Mouse (Mus musculus): ENCODE results near the gene March9. TPM values are rescaled to one million over a fixed set of nuclear protein-coding genes. Genes with fewer than 3 reads are reported as not detected.
A peak's percentile ranks its signal among the peaks of the same experiment; 100 is the strongest.
"Not testable (repeated sequence)": the region's sequence is repeated elsewhere in the genome, so short reads cannot be mapped to it uniquely, and the experiment has no call there.

The March9 gene
- polyA plus RNA-seq, 1 experiment from 2014 or later: 1.5 TPM

DNA sequence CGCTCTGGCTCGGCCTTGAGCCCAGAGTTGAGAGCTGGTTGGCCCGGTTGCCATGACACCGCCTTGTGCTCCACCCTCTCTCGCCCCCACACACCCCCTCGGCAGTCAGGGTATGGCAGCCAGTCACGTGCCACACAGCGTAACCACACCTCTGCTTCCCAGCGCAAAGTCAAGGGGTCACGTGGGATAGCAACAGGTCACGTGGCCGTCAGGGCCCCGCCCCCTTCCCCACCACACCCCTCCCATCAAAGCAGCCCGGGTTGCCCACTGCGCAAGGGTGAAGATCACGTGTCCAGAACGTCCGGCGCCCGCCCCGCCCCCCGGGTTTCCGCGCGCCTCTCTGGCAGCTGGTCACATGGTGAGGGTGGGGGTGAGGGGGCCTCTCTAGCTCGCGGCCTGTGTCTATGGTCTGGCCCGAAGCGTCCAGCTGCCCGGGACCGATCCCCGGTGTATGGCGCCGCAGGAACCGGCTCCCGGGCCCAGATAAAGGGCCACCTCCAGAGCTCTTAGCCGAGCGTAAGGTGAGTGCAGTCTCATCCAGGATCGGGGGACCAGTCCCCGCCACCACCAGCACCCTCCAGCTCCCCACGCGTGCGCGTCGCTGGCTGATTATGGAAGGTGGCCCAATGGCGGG, 3.4 kb upstream of the March9 start, which contains the start of gene Cdk4:
Gene Cdk4 (plus strand): TSS at position 296 of the 634 bp plus-strand sequence.
- peak within 1 kb of the TSS; percentile 84 for H3K4me3 ChIP-seq (ENCODE audit: low read depth, low read length)
- DNase-seq (ENCODE audit: low spot score) (peak; percentile 99), ATAC-seq (replicated peaks; ENCODE audit: insufficient number of reproducible peaks, low FRiP score, low TSS enrichment, low read depth) (peak; percentile 85)
- WGBS: under 1% methylated on average over 46 of the region's 46 CpGs
- H3K4me1 ChIP-seq (ENCODE audit: control insufficient read depth, insufficient read depth, low read length): peaks cover 2% of the 10 kb centered on the region; the same call in 1 of the 2 replicates
- H3K4me2 ChIP-seq (ENCODE audit: low read depth, low read length): peak within 1 kb of the TSS; percentile 73
- peaks cover 24% of the 10 kb centered on the region for H3K36me3 ChIP-seq (replicated peaks; ENCODE audit: control insufficient read depth, insufficient read depth, low read depth, low read length)
- H3K27ac ChIP-seq (replicated peaks; ENCODE audit: low read depth, low read length): peak within 1 kb of the TSS; percentile 81
- H3K27me3 ChIP-seq (ENCODE audit: control insufficient read depth, insufficient read depth, low read length): peaks cover 12% of the 10 kb centered on the region
- H3K9ac ChIP-seq (replicated peaks; ENCODE audit: low read length): peak within 1 kb of the TSS; percentile 98
- H3K9me3 ChIP-seq (replicated peaks; ENCODE audit: control insufficient read depth, low read length): no peaks in the 10 kb centered on the region

DNA sequence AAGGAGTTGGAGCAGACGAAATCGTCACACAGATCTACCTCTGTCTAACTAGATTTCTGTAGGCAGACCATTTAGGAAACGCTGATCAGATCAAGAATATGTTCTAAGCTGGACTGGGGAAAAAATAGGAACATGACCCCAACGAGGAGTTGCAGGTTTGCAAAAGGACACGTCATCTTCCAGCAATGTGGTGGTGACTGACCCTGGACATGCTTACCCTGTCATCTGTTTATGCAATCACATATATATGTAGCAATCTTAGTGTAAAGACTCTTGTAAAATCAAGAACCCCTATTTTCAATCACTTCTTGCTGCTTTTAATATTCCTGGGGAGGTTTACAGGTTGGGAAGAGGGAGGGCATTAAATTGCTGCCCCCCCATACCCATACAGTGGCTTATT, 2.5 kb upstream of the March9 start:
- no peak overlapping the region for H3K4me2 ChIP-seq (ENCODE audit: low read depth, low read length)
- 81% methylated on average over 5 of the region's 5 CpGs for WGBS
- ATAC-seq (replicated peaks; ENCODE audit: insufficient number of reproducible peaks, low FRiP score, low TSS enrichment, low read depth) (no peak), DNase-seq (ENCODE audit: low spot score) (no peak)
- no peak overlapping the region for H3K27ac ChIP-seq (replicated peaks; ENCODE audit: low read depth, low read length)
- H3K27me3 ChIP-seq (ENCODE audit: control insufficient read depth, insufficient read depth, low read length): peaks cover 12% of the 10 kb centered on the region
- no peaks in the 10 kb centered on the region for H3K9me3 ChIP-seq (replicated peaks; ENCODE audit: control insufficient read depth, low read length)
- no peak overlapping the region for H3K9ac ChIP-seq (replicated peaks; ENCODE audit: low read length)
- peaks cover 2% of the 10 kb centered on the region; the same call in 1 of the 2 replicates for H3K4me1 ChIP-seq (ENCODE audit: control insufficient read depth, insufficient read depth, low read length)
- H3K36me3 ChIP-seq (replicated peaks; ENCODE audit: control insufficient read depth, insufficient read depth, low read depth, low read length): peaks cover 19% of the 10 kb centered on the region
- no peak overlapping the region for H3K4me3 ChIP-seq (ENCODE audit: low read depth, low read length)

GRCm38 (mm10) chr10:127062101-127062500, 2.1 kb upstream of the March9 start:
- not testable (repeated sequence) for H3K9ac ChIP-seq (replicated peaks; ENCODE audit: low read length); H3K4me1 ChIP-seq (ENCODE audit: control insufficient read depth, insufficient read depth, low read length); H3K9me3 ChIP-seq (replicated peaks; ENCODE audit: control insufficient read depth, low read length); DNase-seq (ENCODE audit: low spot score); H3K4me3 ChIP-seq (ENCODE audit: low read depth, low read length); H3K4me2 ChIP-seq (ENCODE audit: low read depth, low read length); H3K27ac ChIP-seq (replicated peaks; ENCODE audit: low read depth, low read length); ATAC-seq (replicated peaks; ENCODE audit: insufficient number of reproducible peaks, low FRiP score, low TSS enrichment, low read depth)
- peaks cover 20% of the 10 kb centered on the region for H3K36me3 ChIP-seq (replicated peaks; ENCODE audit: control insufficient read depth, insufficient read depth, low read depth, low read length)
- WGBS: 88% methylated on average over 4 of the region's 4 CpGs
- H3K27me3 ChIP-seq (ENCODE audit: control insufficient read depth, insufficient read depth, low read length): peaks cover 12% of the 10 kb centered on the region

DNA sequence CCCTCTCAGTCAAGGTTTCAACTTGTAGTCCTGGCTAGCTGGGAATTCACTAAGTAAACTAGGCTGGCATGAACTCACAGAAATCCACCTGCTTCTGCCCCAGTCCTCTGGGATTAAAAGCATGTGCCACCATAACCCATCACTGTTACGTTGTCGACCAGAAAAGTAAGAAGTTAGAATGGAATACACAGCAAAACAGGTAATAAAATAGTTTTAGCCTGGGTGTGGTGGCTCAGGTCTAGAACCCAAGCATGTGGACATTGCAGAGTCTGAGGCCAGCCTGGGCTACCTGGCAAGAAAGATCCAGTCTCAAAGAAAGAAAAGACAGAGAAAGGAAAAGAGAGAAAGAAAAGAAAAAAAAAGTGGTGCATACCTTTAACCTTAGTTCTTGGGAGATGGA, 1.5 kb upstream of the March9 start:
- Histone ChIP-seq H3K36me3 (replicated peaks; ENCODE audit: control insufficient read depth, insufficient read depth, low read depth, low read length) (peaks cover 16% of the 10 kb centered on the region), H3K4me1 (ENCODE audit: control insufficient read depth, insufficient read depth, low read length) (peaks cover 2% of the 10 kb centered on the region; the same call in 1 of the 2 replicates), H3K4me3 (ENCODE audit: low read depth, low read length) (no peak overlapping the region), H3K9me3 (replicated peaks; ENCODE audit: control insufficient read depth, low read length) (no peaks in the 10 kb centered on the region), H3K9ac (replicated peaks; ENCODE audit: low read length) (no peak overlapping the region), H3K27me3 (ENCODE audit: control insufficient read depth, insufficient read depth, low read length) (peaks cover 12% of the 10 kb centered on the region), H3K27ac (replicated peaks; ENCODE audit: low read depth, low read length) (no peak overlapping the region), H3K4me2 (ENCODE audit: low read depth, low read length) (no peak overlapping the region)
- WGBS: 67% methylated on average over 2 of the region's 2 CpGs
- ATAC-seq (replicated peaks; ENCODE audit: insufficient number of reproducible peaks, low FRiP score, low TSS enrichment, low read depth) (no peak), DNase-seq (ENCODE audit: low spot score) (no peak)

- no peak overlapping the region for H3K9ac ChIP-seq (replicated peaks; ENCODE audit: low read length)
- H3K27ac ChIP-seq (replicated peaks; ENCODE audit: low read depth, low read length): no peak overlapping the region
These were observed 1.1 kb upstream of the March9 start for GRCm38 (mm10) chr10:127061085-127061484.

GRCm38 (mm10) chr10:127059174-127059967, 613 bp downstream of the March9 start:
- Histone ChIP-seq H3K4me2 (ENCODE audit: low read depth, low read length) (peak overlapping the region; percentile 98), H3K27ac (replicated peaks; ENCODE audit: low read depth, low read length) (peak overlapping the region; percentile 56; the same call in 1 of the 2 replicates), H3K9me3 (replicated peaks; ENCODE audit: control insufficient read depth, low read length) (no peaks in the 10 kb centered on the region), H3K9ac (replicated peaks; ENCODE audit: low read length) (peak overlapping the region; percentile 84), H3K4me3 (ENCODE audit: low read depth, low read length) (peak overlapping the region; percentile 85), H3K4me1 (ENCODE audit: control insufficient read depth, insufficient read depth, low read length) (0 out of 2 replicates have a peak, but pooled peaks cover 2% of the 10 kb centered on the region), H3K36me3 (replicated peaks; ENCODE audit: control insufficient read depth, insufficient read depth, low read depth, low read length) (peaks cover 4% of the 10 kb centered on the region), H3K27me3 (ENCODE audit: control insufficient read depth, insufficient read depth, low read length) (peaks cover 12% of the 10 kb centered on the region)
- DNase-seq (ENCODE audit: low spot score) (peak; percentile 34), ATAC-seq (replicated peaks; ENCODE audit: insufficient number of reproducible peaks, low FRiP score, low TSS enrichment, low read depth) (0 out of 2 replicates have a peak, but pooled peaks have one; percentile 1)
- under 1% methylated on average over 42 of the region's 92 CpGs for WGBS

More at GRCm38 (mm10) chr10:127061085-127061484, 1.1 kb upstream of the March9 start:
- no peak for ATAC-seq (replicated peaks; ENCODE audit: insufficient number of reproducible peaks, low FRiP score, low TSS enrichment, low read depth)
- no peaks in the 10 kb centered on the region for H3K9me3 ChIP-seq (replicated peaks; ENCODE audit: control insufficient read depth, low read length)
- DNase-seq (ENCODE audit: low spot score): no peak
- no peak overlapping the region for H3K4me2 ChIP-seq (ENCODE audit: low read depth, low read length)
- WGBS: 36% methylated on average over 5 of the region's 5 CpGs
- H3K36me3 ChIP-seq (replicated peaks; ENCODE audit: control insufficient read depth, insufficient read depth, low read depth, low read length): peaks cover 13% of the 10 kb centered on the region
- H3K4me3 ChIP-seq (ENCODE audit: low read depth, low read length): no peak overlapping the region
- H3K27me3 ChIP-seq (ENCODE audit: control insufficient read depth, insufficient read depth, low read length): peaks cover 12% of the 10 kb centered on the region
- H3K4me1 ChIP-seq (ENCODE audit: control insufficient read depth, insufficient read depth, low read length): 0 out of 2 replicates have a peak, but pooled peaks cover 2% of the 10 kb centered on the region

DNA sequence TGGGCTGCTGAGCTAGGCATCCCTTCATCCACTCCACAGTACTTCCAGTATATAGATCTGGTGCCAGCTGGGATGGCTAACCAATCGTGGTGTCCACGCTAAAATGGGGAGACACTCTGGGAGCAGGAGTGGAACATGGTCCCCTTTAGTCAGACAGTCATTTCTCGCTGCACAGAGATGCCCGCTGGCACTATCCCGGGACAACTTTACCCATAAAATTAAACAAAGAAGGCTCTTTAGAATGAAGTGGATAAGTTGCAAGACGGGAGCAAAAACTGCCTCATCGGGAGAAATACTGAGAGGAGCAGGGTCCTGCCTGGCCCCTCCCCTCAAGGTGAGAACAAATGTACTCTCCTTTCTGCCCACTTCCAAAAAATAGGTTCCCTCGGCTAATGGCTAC, 1.3 kb downstream of the March9 start:
- H3K9ac ChIP-seq (replicated peaks; ENCODE audit: low read length): peak overlapping the region; percentile 4; the same call in 1 of the 2 replicates
- ATAC-seq (replicated peaks; ENCODE audit: insufficient number of reproducible peaks, low FRiP score, low TSS enrichment, low read depth) (no peak), DNase-seq (ENCODE audit: low spot score) (no peak)
- peaks cover 12% of the 10 kb centered on the region for H3K27me3 ChIP-seq (ENCODE audit: control insufficient read depth, insufficient read depth, low read length)
- H3K27ac ChIP-seq (replicated peaks; ENCODE audit: low read depth, low read length): no peak overlapping the region
- H3K4me1 ChIP-seq (ENCODE audit: control insufficient read depth, insufficient read depth, low read length): 0 out of 2 replicates have a peak, but pooled peaks cover 2% of the 10 kb centered on the region
- H3K9me3 ChIP-seq (replicated peaks; ENCODE audit: control insufficient read depth, low read length): no peaks in the 10 kb centered on the region
- peaks cover 4% of the 10 kb centered on the region for H3K36me3 ChIP-seq (replicated peaks; ENCODE audit: control insufficient read depth, insufficient read depth, low read depth, low read length)
- H3K4me3 ChIP-seq (ENCODE audit: low read depth, low read length): peak overlapping the region; percentile 85
- H3K4me2 ChIP-seq (ENCODE audit: low read depth, low read length): peak overlapping the region; percentile 98
- WGBS: 14% methylated on average over 8 of the region's 8 CpGs
